Mouse (Mus musculus): ENCODE data around the gene Kmt5b.

Kmt5b gene

GRCm38 (mm10) chr19:3840685-3841084 is 73.5 kb downstream of the Kmt5b start:
- in situ Hi-C loops (cut with MboI; ENCODE audit: low sequenced_read_pairs), result no loop called here

- in situ Hi-C loops (cut with MboI; ENCODE audit: low sequenced_read_pairs), result no loop called here
These were observed 75.3 kb downstream of the Kmt5b start for GRCm38 (mm10) chr19:3842359-3843148.

- in situ Hi-C loops (cut with MboI; ENCODE audit: low sequenced_read_pairs), result no loop called here
These were observed 76.4 kb downstream of the Kmt5b start for GRCm38 (mm10) chr19:3843629-3844028.

GRCm38 (mm10) chr19:3844836-3845235 is 77.6 kb downstream of the Kmt5b start:
- in situ Hi-C loops (cut with MboI; ENCODE audit: low sequenced_read_pairs), result no loop called here

- in situ Hi-C loops (cut with MboI; ENCODE audit: low sequenced_read_pairs), result no loop called here
These were observed 78.1 kb downstream of the Kmt5b start for GRCm38 (mm10) chr19:3845339-3845738.

GRCm38 (mm10) chr19:3845803-3846406 is 78.7 kb downstream of the Kmt5b start:
- in situ Hi-C loops (cut with MboI; ENCODE audit: low sequenced_read_pairs), result no loop called here

GRCm38 (mm10) chr19:3846676-3847604 is 79.7 kb downstream of the Kmt5b start:
- in situ Hi-C loops (cut with MboI; ENCODE audit: low sequenced_read_pairs), result no loop called here

GRCm38 (mm10) chr19:3847711-3848110 is 80.5 kb downstream of the Kmt5b start:
- in situ Hi-C loops (cut with MboI; ENCODE audit: low sequenced_read_pairs), result no loop called here

- in situ Hi-C loops (cut with MboI; ENCODE audit: low sequenced_read_pairs), result no loop called here
These were observed 81.1 kb downstream of the Kmt5b start for GRCm38 (mm10) chr19:3848207-3848808.

- in situ Hi-C loops (cut with MboI; ENCODE audit: low sequenced_read_pairs), result no loop called here
These were observed 82.0 kb downstream of the Kmt5b start for GRCm38 (mm10) chr19:3849251-3849650.

GRCm38 (mm10) chr19:3850076-3850475 is 82.9 kb downstream of the Kmt5b start:
- in situ Hi-C loops (cut with MboI; ENCODE audit: low sequenced_read_pairs), result no loop called here

GRCm38 (mm10) chr19:3850847-3851469 is 83.7 kb downstream of the Kmt5b start:
- in situ Hi-C loops (cut with MboI; ENCODE audit: low sequenced_read_pairs), result no loop called here

GRCm38 (mm10) chr19:3851502-3851962 is 84.3 kb downstream of the Kmt5b start, which contains the start of gene Chka:
TSS of gene Chka (plus strand) at chr19:3851773.
- in situ Hi-C loops (cut with MboI; ENCODE audit: low sequenced_read_pairs), result no loop called here

- in situ Hi-C loops (cut with MboI; ENCODE audit: low sequenced_read_pairs), result no loop called here
These were observed 84.9 kb downstream of the Kmt5b start for GRCm38 (mm10) chr19:3851979-3852681.

GRCm38 (mm10) chr19:3853121-3853520 is 85.9 kb downstream of the Kmt5b start:
- in situ Hi-C loops (cut with MboI; ENCODE audit: low sequenced_read_pairs), result no loop called here

- in situ Hi-C loops (cut with MboI; ENCODE audit: low sequenced_read_pairs), result no loop called here
These were observed 86.7 kb downstream of the Kmt5b start for GRCm38 (mm10) chr19:3853891-3854290.

GRCm38 (mm10) chr19:3855091-3855490 is 87.9 kb downstream of the Kmt5b start:
- in situ Hi-C loops (cut with MboI; ENCODE audit: low sequenced_read_pairs), result no loop called here

- in situ Hi-C loops (cut with MboI; ENCODE audit: low sequenced_read_pairs), result no loop called here
These were observed 88.4 kb downstream of the Kmt5b start for GRCm38 (mm10) chr19:3855601-3856000.

- in situ Hi-C loops (cut with MboI; ENCODE audit: low sequenced_read_pairs), result no loop called here
These were observed 90.0 kb downstream of the Kmt5b start for GRCm38 (mm10) chr19:3857220-3857619.

- in situ Hi-C loops (cut with MboI; ENCODE audit: low sequenced_read_pairs), result no loop called here
These were observed 95.5 kb downstream of the Kmt5b start for GRCm38 (mm10) chr19:3862713-3863112.

Data from CH12F3 (cell line).